Mouse (Mus musculus): ENCODE measurements around the gene Smyd5.

Smyd5 gene

GRCm38 (mm10) chr6:85491606-85492005 lies 59.8 kb downstream of the Smyd5 start:
- DNase-seq (ENCODE audit: low read depth, low spot score) = no peak
